Comparison of ENCODE assay signal across 8 mouse cellular contexts in the genomic region with DNA sequence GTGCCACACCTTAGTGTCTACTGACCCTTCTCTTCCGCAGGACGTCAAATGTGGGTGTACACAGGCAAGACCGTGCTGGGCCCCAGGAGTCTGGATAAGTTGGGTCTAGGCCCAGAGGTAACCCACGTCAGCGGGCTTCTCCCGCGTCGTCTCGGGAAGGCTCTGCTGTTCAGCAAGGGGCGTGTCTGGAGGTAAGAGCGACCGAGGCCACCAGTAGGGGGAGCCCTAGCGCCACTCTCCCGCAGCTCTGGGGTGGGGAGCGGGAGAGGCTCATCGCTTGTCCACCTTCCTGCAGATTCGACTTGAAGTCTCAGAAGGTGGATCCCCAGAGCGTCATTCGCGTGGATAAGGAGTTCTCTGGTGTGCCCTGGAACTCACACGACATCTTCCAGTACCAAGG. TPM values are rescaled to one million over a fixed set of nuclear protein-coding genes. Genes with fewer than 3 reads are reported as not detected.
A peak's percentile ranks its signal among the peaks of the same experiment; 100 is the strongest.
DNase-seq lines count a peak whose midpoint lies in the region; ATAC-seq and TF ChIP-seq lines count a peak whose summit lies in the region.

No protein-coding gene starts in this region.

- H3K4me2 ChIP-seq in liver, embryonic 12.5 days, result peak overlapping the region; percentile 30; the same call in 1 of the 2 replicates
- H3K4me2 ChIP-seq in stomach, embryonic 15.5 days, result peak overlapping the region; percentile 36

- no peak for TF ChIP-seq POLR2A in kidney, adult 2 months (IDR thresholded peaks at IDR 0.05; ENCODE audit: low read depth, low read length)

- under 1% methylated on average over 21 of the region's 21 CpGs for WGBS in kidney, adult 2 months
- WGBS in liver, embryonic 12.5 days (ENCODE audit: insufficient replicate concordance), result 2% methylated on average over 21 of the region's 21 CpGs
- WGBS in stomach, embryonic 15.5 days, result 1% methylated on average over 21 of the region's 21 CpGs

- ATAC-seq in liver, embryonic 12.5 days, result peak; percentile 33; the same call in 1 of the 2 replicates
- ATAC-seq in stomach, embryonic 15.5 days (ENCODE audit: insufficient read depth, low FRiP score, low read depth), result peak; percentile 55; the same call in 1 of the 2 replicates

- peak; percentile 36 for DNase-seq in 3T3-L1 (ENCODE audit: low read depth, low spot score)
- peak; percentile 86 for DNase-seq in adrenal gland, adult 18-20 months (ENCODE audit: low spot score in 2 of 2)
- DNase-seq in embryo, embryonic 10.5 days (ENCODE audit: low spot score), result peak; percentile 89
- DNase-seq in heart, adult 18-20 months, result peak; percentile 70 to 81
- DNase-seq in kidney, adult 2 months, result peak; percentile 70
- peak; percentile 66 to 79 for DNase-seq in natural killer cell, adult 2 months (ENCODE audit: low spot score in 2 of 2)

- peaks cover 1% of the 10 kb centered on the region; the same call in 1 of the 2 replicates for H3K27me3 ChIP-seq in kidney, adult 2 months (replicated peaks; ENCODE audit: control insufficient read depth, insufficient read depth, low read length)
- peaks cover 93% of the 10 kb centered on the region for H3K27me3 ChIP-seq in liver, embryonic 12.5 days (replicated peaks)
- peaks cover 58% of the 10 kb centered on the region for H3K27me3 ChIP-seq in stomach, embryonic 15.5 days (replicated peaks)

- peak; percentile 84 for TF ChIP-seq CTCF in kidney, adult 2 months (conservative IDR thresholded peaks at IDR 0.05; ENCODE audit: insufficient read depth, insufficient read length, low read depth, low read length)

- no peak overlapping the region for H3K9ac ChIP-seq in liver, embryonic 12.5 days
- H3K9ac ChIP-seq in stomach, embryonic 15.5 days, result no peak overlapping the region

- no peaks in the 10 kb centered on the region for H3K36me3 ChIP-seq in kidney, adult 2 months (ENCODE audit: control insufficient read depth, insufficient read depth, low read length)
- H3K36me3 ChIP-seq in liver, embryonic 12.5 days, result no peaks in the 10 kb centered on the region
- H3K36me3 ChIP-seq in stomach, embryonic 15.5 days, result no peaks in the 10 kb centered on the region

- H3K4me3 ChIP-seq in kidney, adult 2 months (ENCODE audit: insufficient read depth, low read depth, low read length), result no peak overlapping the region
- no peak overlapping the region for H3K4me3 ChIP-seq in liver, embryonic 12.5 days
- no peak overlapping the region for H3K4me3 ChIP-seq in stomach, embryonic 15.5 days (replicated peaks)

- no peaks in the 10 kb centered on the region for H3K4me1 ChIP-seq in kidney, adult 2 months (ENCODE audit: control insufficient read depth, insufficient read depth, low read length)
- peaks cover 15% of the 10 kb centered on the region for H3K4me1 ChIP-seq in liver, embryonic 12.5 days
- H3K4me1 ChIP-seq in stomach, embryonic 15.5 days, result peaks cover 13% of the 10 kb centered on the region

- no peak overlapping the region for H3K27ac ChIP-seq in kidney, adult 2 months (ENCODE audit: insufficient read depth, low read depth, low read length)
- H3K27ac ChIP-seq in liver, embryonic 12.5 days, result no peak overlapping the region
- no peak overlapping the region for H3K27ac ChIP-seq in stomach, embryonic 15.5 days

- no peaks in the 10 kb centered on the region for H3K9me3 ChIP-seq in liver, embryonic 12.5 days (replicated peaks)
- no peaks in the 10 kb centered on the region for H3K9me3 ChIP-seq in stomach, embryonic 15.5 days

RNA-seq across cellular contexts. Expression of gene Slc12a5, which starts 7.4 kb away (rescaled TPM):
- total RNA-seq in adrenal gland, adult 18-20 months (2021), result 1 to 10 TPM; 5.2 to 9.0 TPM
- total RNA-seq in heart, adult 18-20 months (2021), result 1 to 10 TPM; 2.0 to 2.3 TPM
- polyA plus RNA-seq in kidney, adult 2 months (2012; rRNA removed), result 1.5 and 2.2 TPM in 2 replicates
- polyA plus RNA-seq in liver, embryonic 12.5 days (2016; fragmentation: Nextera tagmentation; extraction: Ambion mirVana), result 0.50 and 0.63 TPM in 2 replicates
- polyA plus RNA-seq in stomach, embryonic 15.5 days (2015; fragmentation: Nextera tagmentation; extraction: Ambion mirVana), result 1.0 and 1.4 TPM in 2 replicates

RNA-seq across cellular contexts. Expression of gene Mmp9, which starts 12.6 kb away (rescaled TPM):
- total RNA-seq in adrenal gland, adult 18-20 months (2021), result 1 to 10 TPM in 1 of 2 experiments, under 1 TPM in 1; 0.89 to 2.7 TPM
- total RNA-seq in heart, adult 18-20 months (2021), result 1 to 10 TPM; 1.3 to 1.6 TPM
- 1.7 and 1.8 TPM in 2 replicates for polyA plus RNA-seq in kidney, adult 2 months (2012; rRNA removed)
- polyA plus RNA-seq in liver, embryonic 12.5 days (2016; fragmentation: Nextera tagmentation; extraction: Ambion mirVana), result 1.9 TPM in 2 replicates
- 5.3 and 6.2 TPM in 2 replicates for polyA plus RNA-seq in stomach, embryonic 15.5 days (2015; fragmentation: Nextera tagmentation; extraction: Ambion mirVana)

RNA-seq across cellular contexts. Expression of gene Zfp335, which starts 41.7 kb away (rescaled TPM):
- total RNA-seq in adrenal gland, adult 18-20 months (2021), result 10 to 100 TPM; 20.9 to 22.4 TPM
- total RNA-seq in heart, adult 18-20 months (2021), result 1 to 10 TPM; 6.8 to 7.7 TPM
- polyA plus RNA-seq in kidney, adult 2 months (2012; rRNA removed), result 20.4 and 25.7 TPM in 2 replicates
- 10.5 and 11.2 TPM in 2 replicates for polyA plus RNA-seq in liver, embryonic 12.5 days (2016; fragmentation: Nextera tagmentation; extraction: Ambion mirVana)
- 10.6 and 12.1 TPM in 2 replicates for polyA plus RNA-seq in stomach, embryonic 15.5 days (2015; fragmentation: Nextera tagmentation; extraction: Ambion mirVana)

Comparison
In these comparisons a context has a peak if more than half of its experiments do, and no peak if none do; other contexts are left out.
1. DNase-seq: peak in every context shown above with its lines; median percentile 89 in embryo, embryonic 10.5 days; 86 in adrenal gland, adult 18-20 months; 76 in heart, adult 18-20 months; 72 in natural killer cell, adult 2 months; 70 in kidney, adult 2 months; 36 in 3T3-L1.